Mouse (Mus musculus): ENCODE measurements around the gene Art2b. TPM values are rescaled to one million over a fixed set of nuclear protein-coding genes. Genes with fewer than 3 reads are reported as not detected.

Gene Art2b
- not detected for total RNA-seq (2023)

DNA sequence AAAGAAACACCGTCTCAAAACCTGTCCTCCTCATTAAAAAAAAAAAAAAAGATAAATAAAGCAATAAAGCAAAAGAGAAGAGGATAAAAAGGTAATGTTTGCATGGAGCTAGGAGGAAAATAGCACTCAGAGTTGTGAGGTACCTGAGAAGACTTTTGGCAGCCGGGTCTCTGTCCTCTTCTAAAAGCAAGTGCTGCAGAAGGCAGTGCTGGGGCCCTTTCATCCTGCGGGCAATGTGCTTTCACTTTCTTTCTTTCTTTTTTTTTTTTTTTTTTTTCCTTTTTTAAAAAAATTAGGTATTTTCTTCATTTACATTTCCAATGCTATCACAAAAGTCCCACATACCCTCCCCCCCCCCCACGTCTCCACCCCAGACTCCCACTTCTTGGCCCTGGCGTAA lies at the start of gene Art2b:
Art2b (minus strand) TSS at position 193 of the 400 bp plus-strand sequence.

Other genes starting within 250 kb of the Art2b start
- gene Arap1, start 237.5 kb downstream of the Art2b start, total RNA-seq (2023) = 100 to 1,000 TPM; 327 to 393 TPM
- gene Gm45837, start 174.7 kb downstream of the Art2b start, total RNA-seq (2023) = 10 to 100 TPM; 39.3 to 87.1 TPM
- 100 to 1,000 TPM; 155 to 209 TPM for gene Pde2a, start 163.9 kb downstream of the Art2b start, total RNA-seq (2023)
- gene Clpb, start 78.0 kb upstream of the Art2b start, total RNA-seq (2023) = 10 to 100 TPM; 13.5 to 13.7 TPM
- not detected for gene Phox2a, start 232.7 kb upstream of the Art2b start, total RNA-seq (2023)